ENCODE assay signal across 16 mouse cellular contexts in genomic region chr12:12172087-12172823, GRCm38 (mm10).
DNase-seq lines count a peak whose midpoint lies in the region; ATAC-seq lines count a peak whose summit lies in the region.
"Had no signal": no experiment of that assay in that cellular context is flagged by ENCODE, and none has a peak within 500 bp of the region (broad histone marks: within the 10 kb centered on the region; RNA-seq: fewer than 3 reads in every experiment).

No protein-coding gene starts in this region.

- DNase-seq in 416B (ENCODE audit: low read depth): peak; percentile 44
- peak; percentile 29 for DNase-seq in CD4-positive helper T cell, adult 2 months (ENCODE audit: low read depth, low spot score)
- DNase-seq in brain, adult 2 months (ENCODE audit: low read depth, low spot score): peak; percentile 61
- DNase-seq in c-Kit-positive CD71-positive TER-119-positive erythroid progenitor cells, embryonic 14.5 days (ENCODE audit: low spot score): no peak
- no peak for DNase-seq in heart, postnatal 4 days
- no peak for DNase-seq in kidney, postnatal 14 days
- DNase-seq: adrenal gland, adult 8-10 months; cerebellum, adult 11 months; cerebellum, postnatal 10 days; gastrocnemius, postnatal 14 days; kidney, adult 2 months; kidney, postnatal 36 days; midbrain, embryonic 14.5 days; right cerebral cortex, postnatal 25 days; thymus, adult 18-20 months had no signal

- ATAC-seq in megakaryocyte, adult 5-6 weeks (ENCODE audit: poor library complexity, severe bottlenecking): peak; percentile 67

Comparison
In these comparisons a context has a peak if more than half of its experiments do, and no peak if none do; other contexts are left out.
1. DNase-seq: peak in 416B (single experiment), CD4-positive helper T cell, adult 2 months (single experiment) and brain, adult 2 months (single experiment); none in c-Kit-positive CD71-positive TER-119-positive erythroid progenitor cells, embryonic 14.5 days (single experiment), heart, postnatal 4 days (single experiment) and kidney, postnatal 14 days (single experiment).